Mouse (Mus musculus) G1E (cell line): Measurements from ENCODE around the gene Atg101.

ENCODE experiments used
- CTCF ChIP-seq: IDR thresholded peaks from 2 replicates; pipeline ENCODE4 v1.5.1; 2012; ENCODE audit warnings: low read depth, low read length, inconsistent platforms, mixed read lengths
- GATA1 ChIP-seq: IDR thresholded peaks from 2 replicates; pipeline ENCODE4 v1.6.1; 2012; ENCODE audit warnings: borderline replicate concordance, low read length, inconsistent platforms, mixed read lengths
- GATA2 ChIP-seq: IDR thresholded peaks from 2 replicates; pipeline ENCODE4 v1.6.1; 2012; ENCODE audit warnings: low read depth, low read length, inconsistent platforms, borderline replicate concordance
- POLR2AphosphoS5 ChIP-seq: IDR thresholded peaks from 2 replicates; pipeline ENCODE4 v1.6.1; 2012; ENCODE audit warnings: low read depth, low read length, inconsistent platforms; ENCODE audit not compliant: insufficient replicate concordance
- TAL1 ChIP-seq: conservative IDR thresholded peaks from 2 replicates; pipeline ENCODE4 v1.6.1; 2012; ENCODE audit warnings: low read depth, low read length, inconsistent platforms, mixed read lengths

DNA sequence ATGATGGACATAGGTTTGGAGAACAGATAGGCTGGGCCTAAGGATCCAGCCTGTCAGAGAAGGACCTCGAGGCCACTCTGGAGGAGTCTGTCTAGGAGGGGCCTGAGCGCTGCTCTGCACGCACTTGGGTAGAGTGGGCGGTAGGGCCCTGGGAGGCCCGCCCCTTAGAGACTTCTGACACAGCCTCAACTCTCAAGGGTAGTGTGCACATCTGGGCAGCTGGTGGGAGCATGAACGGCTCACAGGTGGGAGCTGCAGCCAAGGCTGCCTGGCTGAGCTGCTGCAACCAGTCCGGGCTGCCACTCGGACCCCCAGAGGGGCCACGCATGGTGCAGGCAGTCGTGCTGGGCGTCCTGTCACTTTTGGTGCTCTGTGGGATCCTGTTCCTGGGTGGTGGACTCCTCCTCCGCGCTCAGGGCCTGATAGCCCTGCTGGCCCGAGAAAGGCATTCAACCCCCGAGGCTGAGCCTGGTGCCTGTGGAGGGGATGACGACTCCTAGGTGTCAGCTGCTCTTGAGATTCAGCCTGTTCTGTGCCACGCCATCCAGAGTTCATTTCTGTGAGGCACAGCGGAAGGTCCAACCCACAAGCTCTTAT lies 9.1 kb downstream of the Atg101 start, which contains the start of gene 6030408B16Rik:
- TF ChIP-seq POLR2AphosphoS5 = no peak
- TF ChIP-seq CTCF = no peak
- no peak for TF ChIP-seq TAL1
- TF ChIP-seq GATA1 = no peak
- TF ChIP-seq GATA2 = no peak
